Mouse (Mus musculus): ENCODE data around the gene Hexim1.

Hexim1 gene

GRCm38 (mm10) chr11:103149771-103150170, 33.7 kb downstream of the Hexim1 start:
- no peak for DNase-seq (ENCODE audit: low spot score)

GRCm38 (mm10) chr11:103158621-103159478, 42.8 kb downstream of the Hexim1 start:
- DNase-seq (ENCODE audit: low spot score): peak; percentile 93

GRCm38 (mm10) chr11:103160738-103161137, 44.7 kb downstream of the Hexim1 start:
- DNase-seq (ENCODE audit: low spot score): no peak

GRCm38 (mm10) chr11:103161449-103161848, 45.4 kb downstream of the Hexim1 start:
- DNase-seq (ENCODE audit: low spot score): no peak

- DNase-seq (ENCODE audit: low spot score): peak; percentile 52
Observed at GRCm38 (mm10) chr11:103162132-103162531, 46.1 kb downstream of the Hexim1 start.

- no peak for DNase-seq (ENCODE audit: low spot score)
Observed at GRCm38 (mm10) chr11:103164391-103164790, 48.4 kb downstream of the Hexim1 start.

GRCm38 (mm10) chr11:103168690-103169390, 52.8 kb downstream of the Hexim1 start:
- no peak for DNase-seq (ENCODE audit: low spot score)

All from testis, postnatal 14 days (tissue).